12 mouse cellular contexts compared by ENCODE assay signal in the genomic region with DNA sequence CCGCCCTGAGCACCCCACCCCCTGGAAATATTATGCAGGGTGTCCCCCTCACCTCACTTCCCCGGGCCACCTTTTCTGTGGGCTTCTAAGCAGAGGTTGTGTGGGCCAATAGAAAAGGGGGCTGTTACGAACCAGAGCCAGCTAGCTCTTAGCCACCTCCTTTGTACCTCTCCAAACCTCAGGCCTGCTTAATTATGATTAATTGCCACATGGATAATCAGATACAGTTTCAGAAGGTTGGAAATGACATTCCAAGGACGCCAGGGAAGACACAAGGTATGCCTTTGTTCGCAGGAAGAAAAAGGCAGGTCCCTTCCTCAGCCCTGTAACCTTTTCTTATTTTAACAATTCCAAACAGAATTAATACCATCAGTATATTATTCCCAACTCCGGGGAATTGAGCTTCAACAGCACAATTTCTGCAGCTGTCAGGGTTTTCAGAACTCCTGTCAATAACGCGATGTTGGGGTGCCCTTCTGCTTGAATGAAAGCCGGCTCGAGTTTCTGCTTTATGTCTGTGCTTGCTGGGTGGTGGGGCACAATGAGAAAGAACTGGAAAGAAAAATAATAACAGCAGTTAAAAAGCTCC.
A peak's percentile ranks its signal among the peaks of the same experiment; 100 is the strongest.
DNase-seq lines count a peak whose midpoint lies in the region; ATAC-seq and TF ChIP-seq lines count a peak whose summit lies in the region.
"Had no signal": no experiment of that assay in that cellular context is flagged by ENCODE, and none has a peak within 500 bp of the region (broad histone marks: within the 10 kb centered on the region; RNA-seq: fewer than 3 reads in every experiment).

No protein-coding gene starts in this region.

- peak overlapping the region; percentile 39 to 48; a peak in 2 of 4 replicates for H3K27ac ChIP-seq in heart, embryonic 14.5 days (replicated peaks in 1 of 2; ENCODE audit: control insufficient read depth in 1 of 2, insufficient read depth in 1 of 2, low read depth in 2 of 2, low read length in 2 of 2)
- no peak overlapping the region for H3K27ac ChIP-seq in forebrain, embryonic 16.5 days (ENCODE audit: low read length)
- peak overlapping the region; percentile 83 for H3K27ac ChIP-seq in limb, embryonic 15.5 days
- H3K27ac ChIP-seq: macrophage had no signal

- H3K9ac ChIP-seq in heart, embryonic 14.5 days (ENCODE audit: low read length) = no peak overlapping the region; the same call in 1 of the 2 replicates
- no peak overlapping the region for H3K9ac ChIP-seq in forebrain, embryonic 16.5 days (replicated peaks; ENCODE audit: low read depth, low read length)
- no peak overlapping the region for H3K9ac ChIP-seq in limb, embryonic 15.5 days

- WGBS in heart, embryonic 14.5 days = 62% methylated on average over 10 of the region's 10 CpGs
- 11% methylated on average over 10 of the region's 10 CpGs for WGBS in forebrain, embryonic 16.5 days
- 14% methylated on average over 10 of the region's 10 CpGs for WGBS in limb, embryonic 15.5 days

- no peak overlapping the region for H3K4me3 ChIP-seq in heart, embryonic 14.5 days (ENCODE audit: control insufficient read depth in 1 of 2, insufficient read depth in 1 of 2, low read depth in 1 of 2, low read length in 2 of 2)
- H3K4me3 ChIP-seq in forebrain, embryonic 16.5 days (replicated peaks; ENCODE audit: low read length) = no peak overlapping the region
- no peak overlapping the region for H3K4me3 ChIP-seq in limb, embryonic 15.5 days
- H3K4me3 ChIP-seq: layer of hippocampus, adult 2 months had no signal

- H3K27me3 ChIP-seq in heart, embryonic 14.5 days (ENCODE audit: control insufficient read depth, insufficient read depth, low read length) = no peaks in the 10 kb centered on the region
- H3K27me3 ChIP-seq in forebrain, embryonic 16.5 days (replicated peaks; ENCODE audit: control insufficient read depth, insufficient read depth, low read length) = peaks cover 4% of the 10 kb centered on the region; the same call in 1 of the 2 replicates
- no peaks in the 10 kb centered on the region for H3K27me3 ChIP-seq in limb, embryonic 15.5 days

- 0 out of 2 replicates have a peak overlapping the region, but pooled peaks have one; percentile 4 for H3K4me2 ChIP-seq in heart, embryonic 14.5 days (ENCODE audit: low read length)
- H3K4me2 ChIP-seq in forebrain, embryonic 16.5 days (ENCODE audit: low read length) = peak overlapping the region; percentile 16
- peak overlapping the region; percentile 21; the same call in 1 of the 2 replicates for H3K4me2 ChIP-seq in limb, embryonic 15.5 days

- no peak for ATAC-seq in heart, embryonic 14.5 days (ENCODE audit: insufficient number of reproducible peaks, insufficient read depth, low FRiP score, low read depth)
- ATAC-seq in forebrain, embryonic 16.5 days = peak; percentile 47; the same call in 1 of the 2 replicates
- 0 out of 2 replicates have a peak, but pooled peaks have one; percentile 9 for ATAC-seq in limb, embryonic 15.5 days (ENCODE audit: insufficient number of reproducible peaks, low FRiP score, low TSS enrichment, low read depth)
- ATAC-seq: CD4-positive, CD25-positive, alpha-beta regulatory T cell, adult 4 months had no signal

- intact Hi-C loops in heart, postnatal 25 days (cut with DNase I) = no loop called here

- TF ChIP-seq CTCF in brain, embryonic 14.5 days (IDR thresholded peaks at IDR 0.05; ENCODE audit: borderline replicate concordance, extremely low read depth, insufficient read depth, insufficient read length) = no peak

- DNase-seq in heart, postnatal 25 days (ENCODE audit: low spot score) = no peak
- DNase-seq in brain, embryonic 14.5 days (ENCODE audit: low read depth) = peak; percentile 49
- no peak for DNase-seq in spleen, postnatal 14 days (ENCODE audit: low spot score in 2 of 2)
- DNase-seq in left cerebral cortex, adult 11 months (ENCODE audit: low spot score) = no peak
- no peak for DNase-seq in adrenal gland, adult 8-10 months
- DNase-seq: thymus, adult 18-20 months had no signal

- no peaks in the 10 kb centered on the region for H3K36me3 ChIP-seq in heart, embryonic 14.5 days (ENCODE audit: control insufficient read depth, insufficient read depth, low read length)
- no peaks in the 10 kb centered on the region for H3K36me3 ChIP-seq in forebrain, embryonic 16.5 days (ENCODE audit: control insufficient read depth, insufficient read depth)
- H3K36me3 ChIP-seq in limb, embryonic 15.5 days = no peaks in the 10 kb centered on the region

- no peak for TF ChIP-seq POLR2A in brain, embryonic 14.5 days (IDR thresholded peaks at IDR 0.05; ENCODE audit: borderline replicate concordance, extremely low read depth, insufficient read depth, insufficient read length, poor library complexity, severe bottlenecking)

- H3K9me3 ChIP-seq in heart, embryonic 14.5 days (ENCODE audit: control insufficient read depth, low read length) = no peaks in the 10 kb centered on the region
- no peaks in the 10 kb centered on the region for H3K9me3 ChIP-seq in forebrain, embryonic 16.5 days (ENCODE audit: control insufficient read depth, low read length)
- H3K9me3 ChIP-seq in limb, embryonic 15.5 days = no peaks in the 10 kb centered on the region

- H3K4me1 ChIP-seq in heart, embryonic 14.5 days (ENCODE audit: control insufficient read depth in 2 of 2, insufficient read depth in 2 of 2, low read length in 2 of 2) = peaks cover 11 to 17% of the 10 kb centered on the region in 2 experiments
- peaks cover 22% of the 10 kb centered on the region for H3K4me1 ChIP-seq in forebrain, embryonic 16.5 days (replicated peaks; ENCODE audit: control insufficient read depth, insufficient read depth, low read length)
- H3K4me1 ChIP-seq in limb, embryonic 15.5 days = peaks cover 35% of the 10 kb centered on the region
